Mouse (Mus musculus): ENCODE data around the gene D10Wsu102e. TPM values are rescaled to one million over a fixed set of nuclear protein-coding genes. Genes with fewer than 3 reads are reported as not detected.
"Not testable (repeated sequence)": the region's sequence is repeated elsewhere in the genome, so short reads cannot be mapped to it uniquely, and the experiment has no call there.

D10Wsu102e gene
- polyA plus RNA-seq, 1 experiment from 2014 or later = 1.1 TPM

GRCm38 (mm10) chr10:83356416-83356815, 3.6 kb upstream of the D10Wsu102e start:
- 84% methylated on average over 12 of the region's 12 CpGs for WGBS
- ATAC-seq (ENCODE audit: low FRiP score) (no peak), DNase-seq (ENCODE audit: low spot score) (no peak)
- Histone ChIP-seq H3K4me2 (replicated peaks) (no peak overlapping the region), H3K9ac (no peak overlapping the region), H3K4me3 (replicated peaks; ENCODE audit: low read length) (no peak overlapping the region), H3K4me1 (replicated peaks; ENCODE audit: control insufficient read depth, insufficient read depth, low read length) (peaks cover 5% of the 10 kb centered on the region), H3K36me3 (replicated peaks; ENCODE audit: control insufficient read depth, insufficient read depth) (no peaks in the 10 kb centered on the region), H3K27ac (no peak overlapping the region), H3K27me3 (ENCODE audit: control insufficient read depth, insufficient read depth, low read length) (no peaks in the 10 kb centered on the region), H3K9me3 (ENCODE audit: control insufficient read depth, low read length) (no peaks in the 10 kb centered on the region)

DNA sequence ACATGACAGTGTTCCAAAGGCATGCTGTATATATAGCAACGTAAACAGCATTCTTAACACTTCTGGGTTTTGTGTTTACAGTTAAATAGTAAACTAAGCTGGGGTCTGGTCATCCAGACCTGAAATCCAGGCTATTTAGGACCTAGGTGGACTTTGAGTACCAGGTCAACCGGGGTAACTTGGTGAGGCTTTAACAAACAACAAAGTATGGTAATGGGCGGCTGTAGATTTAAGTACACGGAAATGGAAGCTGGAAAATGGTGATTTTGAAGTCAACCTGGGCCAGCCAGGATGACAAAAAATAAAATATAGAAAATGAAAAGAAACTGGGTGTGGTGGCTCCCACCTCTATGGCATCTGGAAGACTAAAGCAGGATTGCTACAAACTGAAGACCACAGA, 570 bp upstream of the D10Wsu102e start:
- Histone ChIP-seq H3K36me3 (replicated peaks; ENCODE audit: control insufficient read depth, insufficient read depth) (peaks cover 22% of the 10 kb centered on the region), H3K4me1 (replicated peaks; ENCODE audit: control insufficient read depth, insufficient read depth, low read length) (peaks cover 9% of the 10 kb centered on the region), H3K9me3 (ENCODE audit: control insufficient read depth, low read length) (no peaks in the 10 kb centered on the region), H3K4me2 (replicated peaks) (peak overlapping the region; percentile 82), H3K4me3 (replicated peaks; ENCODE audit: low read length) (peak overlapping the region; percentile 86), H3K9ac (peak overlapping the region; percentile 41; the same call in 1 of the 2 replicates), H3K27ac (peak overlapping the region; percentile 66), H3K27me3 (ENCODE audit: control insufficient read depth, insufficient read depth, low read length) (no peaks in the 10 kb centered on the region)
- WGBS = 82% methylated on average over 4 of the region's 4 CpGs
- DNase-seq (ENCODE audit: low spot score) = no peak
- no peak for ATAC-seq (ENCODE audit: low FRiP score)

GRCm38 (mm10) chr10:83360356-83360755, 335 bp downstream of the D10Wsu102e start:
- H3K9me3 ChIP-seq (ENCODE audit: control insufficient read depth, low read length) = no peaks in the 10 kb centered on the region
- no peaks in the 10 kb centered on the region for H3K27me3 ChIP-seq (ENCODE audit: control insufficient read depth, insufficient read depth, low read length)
- WGBS = under 1% methylated on average over 40 of the region's 40 CpGs
- peak overlapping the region; percentile 82 for H3K4me2 ChIP-seq (replicated peaks)
- H3K9ac ChIP-seq = peak overlapping the region; percentile 86
- ATAC-seq (ENCODE audit: low FRiP score) (peak; percentile 75; the same call in 1 of the 2 replicates), DNase-seq (ENCODE audit: low spot score) (no peak)
- H3K36me3 ChIP-seq (replicated peaks; ENCODE audit: control insufficient read depth, insufficient read depth) = peaks cover 31% of the 10 kb centered on the region
- H3K4me3 ChIP-seq (replicated peaks; ENCODE audit: low read length) = peak overlapping the region; percentile 86
- H3K4me1 ChIP-seq (replicated peaks; ENCODE audit: control insufficient read depth, insufficient read depth, low read length) = peaks cover 9% of the 10 kb centered on the region
- peak overlapping the region; percentile 47; the same call in 1 of the 2 replicates for H3K27ac ChIP-seq

DNA sequence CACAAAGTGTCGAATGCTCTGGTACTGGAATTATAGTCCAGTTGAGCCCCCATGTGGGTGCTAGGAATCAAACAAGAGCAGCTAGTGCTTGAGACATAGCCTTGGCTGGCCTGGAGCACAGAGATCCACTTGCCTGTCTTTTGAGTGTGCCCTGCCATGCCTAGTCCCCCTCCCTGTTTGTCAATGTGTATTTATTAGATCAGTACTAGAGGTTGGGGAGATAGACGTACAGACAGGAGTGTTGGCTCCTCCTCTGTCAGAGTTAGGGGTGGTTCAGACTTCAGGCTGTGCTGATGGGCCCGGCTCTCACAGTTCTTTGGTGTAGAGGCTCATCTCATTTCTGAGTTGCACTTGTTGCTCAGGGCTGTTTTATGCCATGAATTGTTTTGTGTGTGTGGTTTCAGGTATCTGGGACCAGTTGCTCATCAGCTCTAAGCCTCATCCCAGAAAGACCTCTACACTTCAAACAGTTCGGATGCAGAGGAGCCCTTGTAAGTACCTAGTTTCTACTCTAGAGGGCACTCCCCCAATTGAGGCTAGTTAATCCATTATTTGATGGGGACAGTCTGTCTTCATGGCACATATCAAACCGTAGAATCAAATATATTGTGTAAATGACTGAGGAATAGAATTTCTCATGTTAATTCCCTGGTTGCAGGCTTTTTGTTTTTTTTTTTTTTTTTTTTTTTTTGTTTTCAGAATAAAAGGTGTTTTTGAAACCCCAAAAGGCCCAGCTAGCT, 1.8 kb downstream of the D10Wsu102e start:
- Histone ChIP-seq H3K4me1 (replicated peaks; ENCODE audit: control insufficient read depth, insufficient read depth, low read length) (peaks cover 9% of the 10 kb centered on the region), H3K36me3 (replicated peaks; ENCODE audit: control insufficient read depth, insufficient read depth) (peaks cover 45% of the 10 kb centered on the region), H3K4me3 (replicated peaks; ENCODE audit: low read length) (peak overlapping the region; percentile 86; the same call in 1 of the 2 replicates), H3K4me2 (replicated peaks) (peak overlapping the region; percentile 82; the same call in 1 of the 2 replicates), H3K9me3 (ENCODE audit: control insufficient read depth, low read length) (no peaks in the 10 kb centered on the region), H3K27me3 (ENCODE audit: control insufficient read depth, insufficient read depth, low read length) (no peaks in the 10 kb centered on the region), H3K27ac (no peak overlapping the region), H3K9ac (no peak overlapping the region)
- WGBS = 50% methylated on average over 5 of the region's 5 CpGs
- ATAC-seq (ENCODE audit: low FRiP score) (no peak), DNase-seq (ENCODE audit: low spot score) (peak; percentile 62)

DNA sequence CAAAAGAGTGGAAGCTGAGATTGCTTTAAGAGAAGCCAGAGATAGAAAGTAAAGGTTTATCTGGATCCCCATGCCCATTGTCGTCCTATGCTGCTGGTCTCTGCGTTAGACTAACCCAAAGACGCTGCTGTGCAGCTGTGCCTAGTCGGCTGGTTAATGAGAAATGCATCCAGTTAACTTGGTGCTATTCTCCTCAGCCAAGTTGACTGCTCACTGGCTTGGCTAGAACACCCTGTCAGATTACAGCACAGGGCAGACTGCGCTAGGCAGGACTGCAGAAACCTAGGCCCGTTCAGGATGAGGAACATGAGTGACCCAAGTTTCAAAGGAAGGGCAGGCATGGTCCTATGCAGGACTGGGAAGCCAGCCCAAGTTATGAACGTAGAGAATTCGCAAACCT, 3.4 kb downstream of the D10Wsu102e start:
- Histone ChIP-seq H3K4me3 (replicated peaks; ENCODE audit: low read length) (no peak overlapping the region), H3K9me3 (ENCODE audit: control insufficient read depth, low read length) (no peaks in the 10 kb centered on the region), H3K9ac (no peak overlapping the region), H3K27me3 (ENCODE audit: control insufficient read depth, insufficient read depth, low read length) (no peaks in the 10 kb centered on the region), H3K4me2 (replicated peaks) (no peak overlapping the region), H3K36me3 (replicated peaks; ENCODE audit: control insufficient read depth, insufficient read depth) (peaks cover 58% of the 10 kb centered on the region), H3K27ac (no peak overlapping the region), H3K4me1 (replicated peaks; ENCODE audit: control insufficient read depth, insufficient read depth, low read length) (peaks cover 9% of the 10 kb centered on the region)
- ATAC-seq (ENCODE audit: low FRiP score) = no peak
- WGBS = 94% methylated on average over 8 of the region's 8 CpGs
- no peak for DNase-seq (ENCODE audit: low spot score)

DNA sequence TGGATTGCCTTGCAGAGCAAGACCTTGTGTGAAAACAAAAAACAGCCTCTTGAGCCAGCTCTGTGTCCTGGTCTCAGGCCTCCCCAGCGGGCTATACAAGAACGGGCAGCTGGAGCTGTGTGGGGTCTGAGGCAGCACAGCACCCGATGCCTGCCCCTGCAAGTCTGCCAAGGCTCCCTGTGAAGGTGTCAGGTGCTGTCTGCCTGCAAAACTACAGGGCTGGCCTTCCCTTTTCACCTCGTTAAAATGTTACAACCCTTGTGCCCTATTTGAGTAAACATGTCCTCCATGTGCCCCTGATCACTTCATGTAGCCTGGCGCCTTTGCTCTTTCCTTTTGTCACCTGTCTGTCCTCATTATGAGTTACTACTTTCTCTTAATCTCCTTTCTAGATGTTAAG, 8.9 kb downstream of the D10Wsu102e start:
- DNase-seq (ENCODE audit: low spot score) (no peak), ATAC-seq (ENCODE audit: low FRiP score) (no peak)
- no peak overlapping the region for H3K4me2 ChIP-seq (replicated peaks)
- H3K27ac ChIP-seq = no peak overlapping the region
- H3K9ac ChIP-seq = no peak overlapping the region
- peaks cover 78% of the 10 kb centered on the region for H3K36me3 ChIP-seq (replicated peaks; ENCODE audit: control insufficient read depth, insufficient read depth)
- H3K27me3 ChIP-seq (ENCODE audit: control insufficient read depth, insufficient read depth, low read length) = no peaks in the 10 kb centered on the region
- WGBS = 90% methylated on average over 5 of the region's 5 CpGs
- H3K9me3 ChIP-seq (ENCODE audit: control insufficient read depth, low read length) = no peaks in the 10 kb centered on the region
- no peaks in the 10 kb centered on the region for H3K4me1 ChIP-seq (replicated peaks; ENCODE audit: control insufficient read depth, insufficient read depth, low read length)
- H3K4me3 ChIP-seq (replicated peaks; ENCODE audit: low read length) = no peak overlapping the region

DNA sequence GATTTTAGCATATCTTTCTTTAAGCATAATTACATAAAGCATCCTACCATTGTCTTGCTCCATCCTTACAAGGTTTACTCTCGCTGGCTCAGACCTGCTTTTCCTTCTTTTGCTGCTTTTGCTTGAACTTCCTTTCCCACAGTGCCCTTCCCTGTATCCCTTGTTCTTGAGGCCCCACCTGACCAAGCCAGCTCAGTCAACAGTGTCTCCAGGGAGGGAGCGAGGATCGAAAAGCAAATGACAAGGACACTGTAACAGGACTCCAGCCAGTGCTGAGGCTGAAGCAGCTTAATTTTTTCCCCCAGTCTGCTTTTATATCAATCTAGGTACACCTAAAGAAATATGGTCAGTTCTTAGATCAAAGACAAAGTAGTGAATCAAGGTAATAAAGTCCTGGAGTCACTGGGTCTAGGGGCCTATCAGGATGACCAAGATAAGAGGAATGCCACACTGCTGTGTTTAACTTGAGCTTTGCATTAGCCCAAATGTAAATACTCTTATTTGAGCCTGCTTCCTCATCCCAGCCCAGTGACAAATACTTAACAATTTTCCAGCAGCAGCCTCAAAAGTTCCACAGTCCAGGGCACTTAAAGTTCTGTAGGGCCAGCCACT, 14.1 kb downstream of the D10Wsu102e start:
- Histone ChIP-seq H3K36me3 (replicated peaks; ENCODE audit: control insufficient read depth, insufficient read depth) (peaks cover 41% of the 10 kb centered on the region), H3K27me3 (ENCODE audit: control insufficient read depth, insufficient read depth, low read length) (no peaks in the 10 kb centered on the region), H3K9me3 (ENCODE audit: control insufficient read depth, low read length) (no peaks in the 10 kb centered on the region), H3K9ac (no peak overlapping the region), H3K27ac (no peak overlapping the region), H3K4me3 (replicated peaks; ENCODE audit: low read length) (no peak overlapping the region), H3K4me2 (replicated peaks) (no peak overlapping the region), H3K4me1 (replicated peaks; ENCODE audit: control insufficient read depth, insufficient read depth, low read length) (no peaks in the 10 kb centered on the region)
- DNase-seq (ENCODE audit: low spot score) (no peak), ATAC-seq (ENCODE audit: low FRiP score) (no peak)
- 97% methylated on average over 3 of the region's 3 CpGs for WGBS

DNA sequence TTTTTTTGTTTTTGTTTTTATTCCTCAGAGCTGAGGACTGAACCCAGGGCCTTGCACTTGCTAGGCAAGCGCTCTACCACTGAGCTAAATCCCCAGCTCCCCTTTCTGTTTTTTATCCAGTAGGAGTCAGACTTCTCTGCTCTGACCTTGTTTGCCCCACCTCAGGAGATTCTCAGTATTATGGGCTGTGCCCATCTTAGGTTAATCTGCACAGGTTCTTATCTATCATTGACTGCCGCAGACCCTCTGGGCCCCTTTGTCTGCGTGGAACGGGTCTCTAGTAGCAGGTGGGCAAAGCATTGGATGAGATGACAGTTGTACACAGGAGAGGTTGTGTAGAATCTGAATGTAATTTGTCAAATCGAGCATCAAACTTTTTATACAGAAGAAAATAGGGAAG, 15.4 kb downstream of the D10Wsu102e start:
- not testable (repeated sequence) for ATAC-seq (ENCODE audit: low FRiP score); H3K27me3 ChIP-seq (ENCODE audit: control insufficient read depth, insufficient read depth, low read length); H3K9ac ChIP-seq; DNase-seq (ENCODE audit: low spot score); H3K9me3 ChIP-seq (ENCODE audit: control insufficient read depth, low read length); H3K4me3 ChIP-seq (replicated peaks; ENCODE audit: low read length); H3K4me1 ChIP-seq (replicated peaks; ENCODE audit: control insufficient read depth, insufficient read depth, low read length); H3K4me2 ChIP-seq (replicated peaks); H3K27ac ChIP-seq
- H3K36me3 ChIP-seq (replicated peaks; ENCODE audit: control insufficient read depth, insufficient read depth) = peaks cover 32% of the 10 kb centered on the region
- 97% methylated on average over 5 of the region's 5 CpGs for WGBS

- Histone ChIP-seq H3K4me3 (replicated peaks; ENCODE audit: low read length) (no peak overlapping the region), H3K4me2 (replicated peaks) (no peak overlapping the region), H3K9me3 (ENCODE audit: control insufficient read depth, low read length) (0 out of 2 replicates have a peak, but pooled peaks cover 7% of the 10 kb centered on the region), H3K9ac (no peak overlapping the region), H3K36me3 (replicated peaks; ENCODE audit: control insufficient read depth, insufficient read depth) (peaks cover 22% of the 10 kb centered on the region), H3K27ac (no peak overlapping the region), H3K27me3 (ENCODE audit: control insufficient read depth, insufficient read depth, low read length) (no peaks in the 10 kb centered on the region), H3K4me1 (replicated peaks; ENCODE audit: control insufficient read depth, insufficient read depth, low read length) (no peaks in the 10 kb centered on the region)
- WGBS = 93% methylated on average over 8 of the region's 8 CpGs
- DNase-seq (ENCODE audit: low spot score) (no peak), ATAC-seq (ENCODE audit: low FRiP score) (no peak)
Observed at GRCm38 (mm10) chr10:83376911-83377682, 17.1 kb downstream of the D10Wsu102e start.

Data from hindbrain, embryonic 14.5 days (tissue).